Mouse (Mus musculus): ENCODE data around the gene Wfdc5.

DNA sequence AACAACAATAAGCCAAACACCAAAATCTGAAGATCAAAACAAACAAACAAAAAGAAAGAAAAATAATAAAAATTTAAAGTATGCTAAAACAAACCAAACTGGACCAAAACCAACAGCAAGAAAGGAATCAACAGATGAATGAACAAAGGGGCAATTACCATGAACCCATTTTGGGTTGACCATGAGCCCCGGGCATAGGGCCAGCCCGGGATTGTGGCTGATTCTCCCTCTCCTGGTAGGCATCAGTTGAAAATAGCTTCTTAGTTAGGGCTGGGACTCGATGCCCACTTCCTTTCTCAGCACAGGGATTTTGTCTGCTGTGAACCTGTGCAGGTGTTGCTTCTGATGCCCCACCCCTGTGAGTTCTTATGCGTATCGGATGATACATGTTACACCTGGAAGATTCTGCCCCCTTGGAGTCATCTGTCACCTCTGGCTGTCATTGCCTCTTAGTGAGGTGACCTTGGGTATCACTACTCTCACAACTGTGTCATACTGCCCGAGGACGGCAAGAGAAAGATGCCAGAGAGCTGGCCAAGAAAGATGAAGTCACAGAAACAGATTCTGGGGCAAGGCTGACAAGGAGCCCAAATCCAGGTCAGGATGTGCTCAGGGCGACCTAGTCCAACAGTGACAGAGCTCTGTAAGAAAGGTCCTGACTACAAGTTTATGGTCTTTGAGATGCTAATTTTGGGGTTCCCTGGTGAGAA is 46.0 kb upstream of the Wfdc5 start:
- TF ChIP-seq USF1 (IDR thresholded peaks at IDR 0.05; ENCODE audit: low read depth, low read length) (no peak), CTCF (conservative IDR thresholded peaks at IDR 0.05 in 1 of 2, IDR thresholded peaks at IDR 0.05 in 1 of 2; ENCODE audit: low read depth in 2 of 2, low read length in 2 of 2) (no peak), RCOR1 (conservative IDR thresholded peaks at IDR 0.05; ENCODE audit: low read depth, low read length) (no peak), RAD21 (IDR thresholded peaks at IDR 0.05; ENCODE audit: low read depth, low read length) (no peak), CHD1 (IDR thresholded peaks at IDR 0.05; ENCODE audit: low read depth, low read length) (no peak), POLR2A (IDR thresholded peaks at IDR 0.05; ENCODE audit: low read depth, low read length) (no peak), HCFC1 (IDR thresholded peaks at IDR 0.05; ENCODE audit: low read depth, low read length) (no peak), PAX5 (IDR thresholded peaks at IDR 0.05; ENCODE audit: low read length) (no peak), GABPA (IDR thresholded peaks at IDR 0.05; ENCODE audit: insufficient replicate concordance, low read depth, low read length) (no peak), ZKSCAN1 (IDR thresholded peaks at IDR 0.05; ENCODE audit: borderline replicate concordance, low read depth, low read length) (no peak), MXI1 (IDR thresholded peaks at IDR 0.05; ENCODE audit: low read depth, low read length) (no peak)

Data from CH12.LX (cell line).